Mouse (Mus musculus) kidney, embryonic 16.5 days (tissue): Measurements from ENCODE around the gene Kdm4a. TPM values are rescaled to one million over a fixed set of nuclear protein-coding genes. Genes with fewer than 3 reads are reported as not detected.
A peak's percentile ranks its signal among the peaks of the same experiment; 100 is the strongest.

Source experiments
- ATAC-seq: fragments of 200-750 bp; cut with Nextera tagmentation; 2 replicates; pipeline ENCODE4 v1.8.0; 2017; ENCODE audit warnings: moderate TSS enrichment; ENCODE audit not compliant: low FRiP score, low TSS enrichment
- H3K27ac ChIP-seq: fragments of 300-500 bp; sonication (generic); 2 replicates; pipeline ENCODE4 v1.5.1; 2014; ENCODE audit warnings: low read length
- H3K27me3 ChIP-seq: fragments of 300-500 bp; sonication (generic); 2 replicates; pipeline ENCODE4 v1.6.1; 2014; ENCODE audit warnings: low read length, control low read depth, mixed read lengths; ENCODE audit not compliant: insufficient read depth
- H3K36me3 ChIP-seq: fragments of 300-500 bp; sonication (generic); 2 replicates; pipeline ENCODE4 v1.6.1; 2014; ENCODE audit warnings: low read length, control low read depth, mixed read lengths; ENCODE audit not compliant: insufficient read depth
- H3K4me1 ChIP-seq: fragments of 300-500 bp; sonication (generic); 2 replicates; pipeline ENCODE4 v1.6.1; 2014; ENCODE audit warnings: low read length, control low read depth, mixed read lengths; ENCODE audit not compliant: insufficient read depth
- H3K4me2 ChIP-seq: fragments of 300-500 bp; sonication (generic); replicated peaks from 2 replicates; pipeline ENCODE4 v1.6.1; 2014; ENCODE audit warnings: low read depth, low read length
- H3K4me3 ChIP-seq: fragments of 300-500 bp; sonication (generic); 2 replicates; pipeline ENCODE4 v1.5.1; 2014; ENCODE audit warnings: mild to moderate bottlenecking, low read length
- H3K9ac ChIP-seq: fragments of 300-500 bp; sonication (generic); replicated peaks from 2 replicates; pipeline ENCODE4 v1.6.1; 2014; ENCODE audit warnings: low read length
- H3K9me3 ChIP-seq: fragments of 300-500 bp; sonication (generic); 2 replicates; pipeline ENCODE4 v1.6.1; 2016; ENCODE audit warnings: low read length, control low read depth
- WGBS: fragments of 180-500 bp; shearing (Covaris S2); extraction: QIAGEN DNeasy Blood & Tissue Kit; methylation state at CpG from one replicate; pipeline ENCODE4 v1.1.7; 2014; 5-methylcytosine and 5-hydroxymethylcytosine counted together
- polyA plus RNA-seq: library from polyadenylated mRNA; unstranded; fragments of >200 nt; fragmentation: Nextera tagmentation; extraction: Ambion mirVana; gene quantifications from 2 replicates; pipeline ENCODE4 v1.2.1, GENCODE M21; 2015

Gene Kdm4a
- 40.5 and 40.9 TPM in 2 replicates for polyA plus RNA-seq

- under 1% methylated on average over 38 of the region's 38 CpGs for WGBS
- ATAC-seq: peak; percentile 100
- Histone ChIP-seq H3K4me3 (peak within 1 kb of the TSS; percentile 65), H3K27ac (peak within 1 kb of the TSS; percentile 96), H3K27me3 (no peaks in the 10 kb centered on the region), H3K4me2 (peak within 1 kb of the TSS; percentile 75), H3K36me3 (peaks cover 23% of the 10 kb centered on the region), H3K4me1 (peaks cover 16% of the 10 kb centered on the region), H3K9ac (peak within 1 kb of the TSS; percentile 85), H3K9me3 (no peaks in the 10 kb centered on the region)
Measured at GRCm38 (mm10) chr4:118179467-118180300, at the start of gene Kdm4a. TSS of gene Kdm4a (minus strand) at chr4:118180043.

- Histone ChIP-seq H3K4me2 (no peak overlapping the region), H3K9ac (no peak overlapping the region), H3K9me3 (no peaks in the 10 kb centered on the region), H3K36me3 (peaks cover 70% of the 10 kb centered on the region), H3K4me3 (no peak overlapping the region), H3K27ac (no peak overlapping the region), H3K4me1 (no peaks in the 10 kb centered on the region), H3K27me3 (no peaks in the 10 kb centered on the region)
- WGBS: 84% methylated on average over 6 of the region's 6 CpGs
- no peak for ATAC-seq
Measured at GRCm38 (mm10) chr4:118229035-118229770, 49.4 kb upstream of the Kdm4a start.

GRCm38 (mm10) chr4:118227398-118227797, 47.6 kb upstream of the Kdm4a start:
- H3K36me3 ChIP-seq: peaks cover 86% of the 10 kb centered on the region
- 86% methylated on average over 12 of the region's 12 CpGs for WGBS

GRCm38 (mm10) chr4:118221261-118221660, 41.4 kb upstream of the Kdm4a start:
- no peak overlapping the region for H3K4me3 ChIP-seq
- H3K27me3 ChIP-seq: no peaks in the 10 kb centered on the region
- H3K9me3 ChIP-seq: no peaks in the 10 kb centered on the region
- peaks cover 81% of the 10 kb centered on the region for H3K36me3 ChIP-seq
- no peak overlapping the region for H3K4me2 ChIP-seq
- no peak overlapping the region for H3K27ac ChIP-seq
- ATAC-seq: no peak
- WGBS: 71% methylated on average over 7 of the region's 7 CpGs
- H3K4me1 ChIP-seq: no peaks in the 10 kb centered on the region
- H3K9ac ChIP-seq: no peak overlapping the region

More at GRCm38 (mm10) chr4:118227398-118227797, 47.6 kb upstream of the Kdm4a start:
- no peaks in the 10 kb centered on the region for H3K4me1 ChIP-seq
- ATAC-seq: no peak
- H3K27me3 ChIP-seq: no peaks in the 10 kb centered on the region
- H3K9ac ChIP-seq: no peak overlapping the region
- H3K9me3 ChIP-seq: no peaks in the 10 kb centered on the region
- H3K4me3 ChIP-seq: no peak overlapping the region
- no peak overlapping the region for H3K27ac ChIP-seq
- H3K4me2 ChIP-seq: no peak overlapping the region

GRCm38 (mm10) chr4:118220756-118221155, 40.9 kb upstream of the Kdm4a start:
- no peak overlapping the region for H3K9ac ChIP-seq
- H3K27ac ChIP-seq: no peak overlapping the region
- H3K4me3 ChIP-seq: no peak overlapping the region
- no peak overlapping the region for H3K4me2 ChIP-seq
- 78% methylated on average over 9 of the region's 9 CpGs for WGBS
- peaks cover 81% of the 10 kb centered on the region for H3K36me3 ChIP-seq
- peak; percentile 20; the same call in 1 of the 2 replicates for ATAC-seq
- no peaks in the 10 kb centered on the region for H3K4me1 ChIP-seq
- H3K9me3 ChIP-seq: no peaks in the 10 kb centered on the region
- no peaks in the 10 kb centered on the region for H3K27me3 ChIP-seq

- Histone ChIP-seq H3K27me3 (no peaks in the 10 kb centered on the region), H3K4me2 (no peak overlapping the region), H3K9ac (no peak overlapping the region), H3K9me3 (no peaks in the 10 kb centered on the region), H3K4me3 (no peak overlapping the region), H3K36me3 (peaks cover 78% of the 10 kb centered on the region), H3K4me1 (no peaks in the 10 kb centered on the region), H3K27ac (no peak overlapping the region)
- 78% methylated on average over 6 of the region's 6 CpGs for WGBS
- ATAC-seq: no peak
Measured at GRCm38 (mm10) chr4:118219487-118219886, 39.6 kb upstream of the Kdm4a start.

- ATAC-seq: no peak
- H3K4me2 ChIP-seq: no peak overlapping the region
- WGBS: 87% methylated on average over 5 of the region's 5 CpGs
- H3K36me3 ChIP-seq: peaks cover 77% of the 10 kb centered on the region
- H3K27me3 ChIP-seq: no peaks in the 10 kb centered on the region
- no peak overlapping the region for H3K9ac ChIP-seq
- H3K4me1 ChIP-seq: no peaks in the 10 kb centered on the region
- no peak overlapping the region for H3K27ac ChIP-seq
- H3K4me3 ChIP-seq: no peak overlapping the region
- no peaks in the 10 kb centered on the region for H3K9me3 ChIP-seq
Measured at GRCm38 (mm10) chr4:118218521-118218920, 38.7 kb upstream of the Kdm4a start.

- WGBS: 79% methylated on average over 17 of the region's 17 CpGs
- H3K9ac ChIP-seq: no peak overlapping the region
- no peaks in the 10 kb centered on the region for H3K4me1 ChIP-seq
Measured at GRCm38 (mm10) chr4:118216726-118217595, 37.1 kb upstream of the Kdm4a start.

GRCm38 (mm10) chr4:118214891-118215290, 35.0 kb upstream of the Kdm4a start:
- Histone ChIP-seq H3K4me1 (no peaks in the 10 kb centered on the region), H3K9ac (no peak overlapping the region), H3K4me3 (no peak overlapping the region), H3K4me2 (no peak overlapping the region), H3K27ac (no peak overlapping the region), H3K27me3 (no peaks in the 10 kb centered on the region), H3K36me3 (peaks cover 81% of the 10 kb centered on the region), H3K9me3 (no peaks in the 10 kb centered on the region)
- ATAC-seq: 0 out of 2 replicates have a peak, but pooled peaks have one; percentile 54
- WGBS: 94% methylated on average over 1 of the region's 1 CpGs

More at GRCm38 (mm10) chr4:118216726-118217595, 37.1 kb upstream of the Kdm4a start:
- no peak overlapping the region for H3K4me2 ChIP-seq
- H3K36me3 ChIP-seq: peaks cover 80% of the 10 kb centered on the region
- no peaks in the 10 kb centered on the region for H3K9me3 ChIP-seq
- H3K4me3 ChIP-seq: no peak overlapping the region
- no peak overlapping the region for H3K27ac ChIP-seq
- no peaks in the 10 kb centered on the region for H3K27me3 ChIP-seq
- ATAC-seq: peak; percentile 21; the same call in 1 of the 2 replicates
